Mouse (Mus musculus) limb, embryonic 13.5 days (tissue): ENCODE results near the gene Pelp1. TPM values are rescaled to one million over a fixed set of nuclear protein-coding genes. Genes with fewer than 3 reads are reported as not detected.
"Not testable (repeated sequence)": the region's sequence is repeated elsewhere in the genome, so short reads cannot be mapped to it uniquely, and the experiment has no call there.

Source experiments
- ATAC-seq: fragments of 200-750 bp; cut with Nextera tagmentation; 2 replicates; pipeline ENCODE4 v1.8.0; 2017; ENCODE audit warnings: low read depth, moderate number of reproducible peaks, moderate TSS enrichment; ENCODE audit not compliant: low FRiP score
- H3K27ac ChIP-seq: fragments of 300-500 bp; sonication (generic); 2 replicates; pipeline ENCODE4 v1.5.1; 2015; ENCODE audit warnings: inconsistent platforms, mild to moderate bottlenecking, moderate library complexity
- H3K27me3 ChIP-seq: fragments of 300-500 bp; sonication (generic); 2 replicates; pipeline ENCODE4 v1.6.1; 2015; ENCODE audit warnings: mild to moderate bottlenecking, inconsistent platforms
- H3K36me3 ChIP-seq: fragments of 300-500 bp; sonication (generic); 2 replicates; pipeline ENCODE4 v1.6.1; 2015; ENCODE audit warnings: inconsistent platforms, mild to moderate bottlenecking, moderate library complexity
- H3K4me1 ChIP-seq: fragments of 300-500 bp; sonication (generic); 2 replicates; pipeline ENCODE4 v1.6.1; 2015; ENCODE audit warnings: inconsistent platforms
- H3K4me2 ChIP-seq: fragments of 300-500 bp; sonication (generic); replicated peaks from 2 replicates; pipeline ENCODE4 v1.6.1; 2015; ENCODE audit warnings: inconsistent platforms, mild to moderate bottlenecking, moderate library complexity
- H3K4me3 ChIP-seq: fragments of 300-500 bp; sonication (generic); 2 replicates; pipeline ENCODE4 v1.5.1; 2015; ENCODE audit warnings: moderate library complexity, mild to moderate bottlenecking, inconsistent platforms
- H3K9ac ChIP-seq: fragments of 300-500 bp; sonication (generic); 2 replicates; pipeline ENCODE4 v1.6.1; 2015; ENCODE audit warnings: mild to moderate bottlenecking, inconsistent platforms
- H3K9me3 ChIP-seq: fragments of 300-500 bp; sonication (generic); 2 replicates; pipeline ENCODE4 v1.6.1; 2016; ENCODE audit warnings: inconsistent platforms
- WGBS: fragments of 180-500 bp; shearing (Covaris S2); methylation state at CpG from one replicate; pipeline ENCODE4 v1.1.7; 2015; 5-methylcytosine and 5-hydroxymethylcytosine counted together
- microRNA-seq: library from miRNA; unstranded; fragments of <30 nt; microRNA quantifications from one replicate; pipeline ENCODE4, GENCODE M21; 2016
- polyA plus RNA-seq: library from polyadenylated mRNA; unstranded; fragments of >200 nt; fragmentation: Nextera tagmentation; extraction: Ambion mirVana; gene quantifications from 2 replicates; pipeline ENCODE4 v1.2.1, GENCODE M21; 2015

The Pelp1 gene
- polyA plus RNA-seq, 1 experiment from 2014 or later: 41.8 TPM

DNA sequence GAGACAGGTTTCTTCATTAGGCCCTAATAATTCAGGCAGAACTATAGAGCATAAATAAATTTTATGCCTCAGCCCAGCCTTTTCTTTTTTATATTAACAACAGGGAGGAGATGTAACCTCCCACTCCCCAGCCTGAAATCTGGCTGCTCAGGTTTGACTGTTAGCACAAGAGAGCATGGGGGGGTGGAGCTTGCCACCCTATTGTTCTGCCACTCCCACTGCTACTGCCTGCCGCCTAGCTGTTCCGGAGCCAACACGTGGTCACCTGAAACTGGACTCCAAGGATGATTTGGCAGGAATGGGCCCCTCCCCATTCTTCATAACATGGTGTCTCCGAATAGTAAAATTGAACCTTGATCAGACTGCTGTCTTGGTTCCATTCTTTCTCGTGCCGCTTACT, 42.1 kb downstream of the Pelp1 start:
- not testable (repeated sequence) for H3K4me2 ChIP-seq, H3K4me3 ChIP-seq, H3K9me3 ChIP-seq, H3K27ac ChIP-seq, H3K36me3 ChIP-seq, H3K9ac ChIP-seq, ATAC-seq, H3K4me1 ChIP-seq, H3K27me3 ChIP-seq
- WGBS: 91% methylated on average over 6 of the region's 6 CpGs

DNA sequence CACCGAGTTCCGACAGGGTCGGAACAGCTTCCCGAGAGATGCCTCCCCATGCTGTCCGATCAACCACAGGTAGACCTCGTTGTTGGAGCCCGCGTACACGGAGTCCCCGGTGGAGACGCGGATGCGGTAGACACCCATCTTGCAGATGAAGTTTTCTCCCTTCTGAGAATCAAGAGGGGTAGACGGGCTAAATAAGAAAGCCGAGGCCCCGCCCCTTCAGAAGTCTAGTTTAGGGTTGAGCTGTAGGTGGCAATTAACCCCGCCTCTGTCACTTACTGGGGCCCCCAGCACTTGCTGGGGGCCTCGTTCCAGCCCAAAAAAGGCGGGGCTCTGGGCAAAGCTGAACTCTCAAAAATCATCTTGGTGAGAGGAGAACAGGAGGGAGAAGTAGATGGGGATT, 58.0 kb downstream of the Pelp1 start, which contains the start of gene Alox15:
Gene Alox15, minus strand, starts transcription at position 164 of the 400 bp plus-strand sequence.
- WGBS: under 1% methylated on average over 19 of the region's 19 CpGs
- 0 out of 2 replicates have a peak within 1 kb of the TSS, but pooled peaks have one; percentile 14 for H3K9ac ChIP-seq
- H3K4me1 ChIP-seq: peaks cover 10% of the 10 kb centered on the region; the same call in 1 of the 2 replicates
- H3K27me3 ChIP-seq: peaks cover 77% of the 10 kb centered on the region
- no peaks in the 10 kb centered on the region for H3K36me3 ChIP-seq
- H3K4me3 ChIP-seq: peak within 1 kb of the TSS; percentile 37
- H3K9me3 ChIP-seq: no peaks in the 10 kb centered on the region
- H3K4me2 ChIP-seq: peak within 1 kb of the TSS; percentile 65
- H3K27ac ChIP-seq: no peak within 1 kb of the TSS
- ATAC-seq: no peak

DNA sequence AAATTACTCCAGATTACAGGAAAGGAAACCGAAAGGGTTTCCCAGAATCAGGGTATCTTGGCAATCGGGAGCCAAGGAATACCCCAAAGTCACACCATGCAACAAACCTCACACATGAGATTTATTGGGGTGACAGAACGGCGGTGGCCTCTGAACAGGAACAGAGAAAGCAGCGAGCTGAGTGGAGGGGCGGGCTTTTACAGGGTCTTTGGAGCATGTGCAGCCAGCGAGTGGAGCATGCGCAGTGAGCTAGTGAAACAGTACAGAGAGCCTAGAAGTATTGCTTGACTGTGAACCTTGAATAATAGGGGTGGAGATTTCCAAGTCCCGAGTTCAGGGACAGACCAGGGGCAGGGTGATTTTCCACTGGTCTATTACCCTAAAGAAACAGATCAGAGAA, 61.2 kb downstream of the Pelp1 start:
- no peak overlapping the region for H3K4me2 ChIP-seq
- H3K36me3 ChIP-seq: no peaks in the 10 kb centered on the region
- H3K4me3 ChIP-seq: no peak overlapping the region
- peaks cover 79% of the 10 kb centered on the region for H3K27me3 ChIP-seq
- no peaks in the 10 kb centered on the region for H3K9me3 ChIP-seq
- peaks cover 10% of the 10 kb centered on the region; the same call in 1 of the 2 replicates for H3K4me1 ChIP-seq
- 76% methylated on average over 9 of the region's 9 CpGs for WGBS
- H3K27ac ChIP-seq: no peak overlapping the region
- H3K9ac ChIP-seq: no peak overlapping the region
- no peak for ATAC-seq

DNA sequence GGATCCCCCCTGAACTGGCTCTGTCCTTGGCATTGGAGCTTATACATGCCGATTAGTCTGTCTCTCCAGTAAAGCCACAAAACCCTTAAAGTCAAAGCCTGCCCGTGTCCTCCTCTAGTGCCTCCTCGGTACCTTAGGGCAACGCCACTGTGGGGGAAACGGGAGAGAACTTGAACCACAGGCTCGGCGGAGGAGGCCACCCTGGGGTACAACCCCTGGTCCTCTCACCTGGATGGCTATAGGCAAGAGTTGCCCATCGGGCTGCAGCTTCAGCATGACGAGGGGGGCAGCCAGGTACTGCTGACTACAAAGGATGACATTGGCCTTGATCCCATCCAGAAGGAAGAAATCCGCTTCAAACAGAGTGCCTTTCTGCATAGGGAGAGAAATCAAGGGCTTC, 62.0 kb downstream of the Pelp1 start:
- Histone ChIP-seq H3K27ac (no peak overlapping the region), H3K9me3 (no peaks in the 10 kb centered on the region), H3K4me2 (no peak overlapping the region), H3K9ac (no peak overlapping the region), H3K27me3 (peaks cover 72% of the 10 kb centered on the region), H3K4me3 (no peak overlapping the region), H3K4me1 (peaks cover 10% of the 10 kb centered on the region; the same call in 1 of the 2 replicates), H3K36me3 (no peaks in the 10 kb centered on the region)
- WGBS: 82% methylated on average over 10 of the region's 10 CpGs
- no peak for ATAC-seq

DNA sequence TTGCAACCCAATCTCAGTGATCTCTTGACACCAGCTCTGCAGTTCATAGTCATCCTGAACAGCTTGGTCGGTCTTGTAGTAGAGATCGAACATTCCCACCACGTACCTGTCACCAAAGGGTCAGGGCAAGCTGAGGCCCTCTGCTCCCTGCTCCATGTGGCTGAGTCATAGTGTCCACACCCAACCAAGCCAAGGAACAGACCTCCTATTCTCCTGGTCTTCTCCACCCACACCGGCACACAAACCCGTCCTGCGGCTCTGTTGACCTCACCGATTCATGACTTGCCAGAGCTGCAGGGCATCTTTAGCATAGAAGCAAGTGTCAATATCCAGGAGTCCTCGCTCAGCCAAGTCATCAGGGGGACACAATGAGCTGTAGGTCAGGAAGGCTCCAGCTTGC, 64.3 kb downstream of the Pelp1 start:
- Histone ChIP-seq H3K9me3 (no peaks in the 10 kb centered on the region), H3K9ac (no peak overlapping the region), H3K27ac (no peak overlapping the region), H3K4me1 (no peaks in the 10 kb centered on the region), H3K27me3 (peaks cover 49% of the 10 kb centered on the region), H3K4me3 (no peak overlapping the region), H3K36me3 (no peaks in the 10 kb centered on the region), H3K4me2 (no peak overlapping the region)
- 93% methylated on average over 8 of the region's 8 CpGs for WGBS
- no peak for ATAC-seq

DNA sequence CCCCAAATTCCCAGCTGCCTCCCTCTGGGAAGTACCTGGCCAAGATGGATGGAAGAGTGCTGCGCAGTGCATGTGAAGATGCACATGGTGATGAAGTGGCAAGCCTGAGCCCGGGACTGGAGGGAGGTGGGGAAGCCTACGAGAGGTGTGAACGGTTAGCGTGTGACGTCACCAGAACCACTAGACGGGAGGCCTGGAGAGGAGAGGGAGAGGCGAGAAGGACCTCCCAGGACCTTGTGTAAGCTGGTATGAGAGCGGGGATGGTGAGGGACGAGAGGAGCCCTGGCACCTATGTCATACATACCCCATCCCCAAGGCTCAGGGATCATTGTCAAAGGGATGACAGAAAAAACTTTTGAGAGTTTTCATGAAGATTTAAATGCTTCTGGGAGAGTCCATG, 64.8 kb downstream of the Pelp1 start:
- peaks cover 44% of the 10 kb centered on the region for H3K27me3 ChIP-seq
- WGBS: 76% methylated on average over 10 of the region's 10 CpGs
- no peaks in the 10 kb centered on the region for H3K4me1 ChIP-seq
- H3K4me3 ChIP-seq: no peak overlapping the region
- no peak overlapping the region for H3K27ac ChIP-seq
- no peak overlapping the region for H3K4me2 ChIP-seq
- H3K9me3 ChIP-seq: no peaks in the 10 kb centered on the region
- H3K9ac ChIP-seq: no peak overlapping the region
- H3K36me3 ChIP-seq: no peaks in the 10 kb centered on the region
- no peak for ATAC-seq

Small RNA genes within 50 kb of the gene (microRNA-seq; reads per million reads assigned to microRNA genes)
- gene Mir7115: not detected

Other genes starting within 250 kb of the Pelp1 start
- gene Slc16a11, start 197.3 kb downstream of the Pelp1 start, polyA plus RNA-seq: 1.5 and 1.7 TPM in 2 replicates
- gene Slc16a13, start 189.0 kb downstream of the Pelp1 start, polyA plus RNA-seq: 10.9 and 11.5 TPM in 2 replicates
- gene Bcl6b, start 180.2 kb downstream of the Pelp1 start, polyA plus RNA-seq: 10.0 and 10.3 TPM in 2 replicates
- 203 and 209 TPM in 2 replicates for gene 0610010K14Rik, start 172.1 kb downstream of the Pelp1 start, polyA plus RNA-seq
- 11.6 and 12.1 TPM in 2 replicates for gene Gm21988, start 170.2 kb downstream of the Pelp1 start, polyA plus RNA-seq
- gene Rnasek, start 170.2 kb downstream of the Pelp1 start, polyA plus RNA-seq: 152 and 162 TPM in 2 replicates
- 4.1 TPM in 2 replicates for gene Alox12, start 154.7 kb downstream of the Pelp1 start, polyA plus RNA-seq
- not detected in 2 replicates for gene Alox12e, start 87.4 kb downstream of the Pelp1 start, polyA plus RNA-seq
- 0.05 TPM in 1 of 2 replicates, not detected in the other for gene Alox15, start 58.0 kb downstream of the Pelp1 start, polyA plus RNA-seq
- 22.8 and 24.1 TPM in 2 replicates for gene Arrb2, start 22.6 kb upstream of the Pelp1 start, polyA plus RNA-seq
- 42.4 and 45.9 TPM in 2 replicates for gene Med11, start 41.9 kb upstream of the Pelp1 start, polyA plus RNA-seq
- 0.62 and 0.75 TPM in 2 replicates for gene Zmynd15, start 49.4 kb upstream of the Pelp1 start, polyA plus RNA-seq
- gene Cxcl16, start 50.0 kb upstream of the Pelp1 start, polyA plus RNA-seq: 2.7 and 3.9 TPM in 2 replicates
- 0.29 and 0.74 TPM in 2 replicates for gene Tm4sf5, start 95.2 kb upstream of the Pelp1 start, polyA plus RNA-seq
- gene Vmo1, start 104.6 kb upstream of the Pelp1 start, polyA plus RNA-seq: 0.31 and 0.41 TPM in 2 replicates
- gene Gltpd2, start 109.2 kb upstream of the Pelp1 start, polyA plus RNA-seq: 0.43 and 0.92 TPM in 2 replicates
- 828 and 869 TPM in 2 replicates for gene Psmb6, start 115.3 kb upstream of the Pelp1 start, polyA plus RNA-seq
- not detected in 2 replicates for gene Gm40193, start 122.9 kb upstream of the Pelp1 start, polyA plus RNA-seq
- gene Pld2, start 130.0 kb upstream of the Pelp1 start, polyA plus RNA-seq: 4.5 and 5.7 TPM in 2 replicates
- gene Mink1, start 152.8 kb upstream of the Pelp1 start, polyA plus RNA-seq: 14.1 and 15.5 TPM in 2 replicates
- gene 4930544D05Rik, start 205.8 kb upstream of the Pelp1 start, polyA plus RNA-seq: not detected in 2 replicates
- not detected in 2 replicates for gene Chrne, start 209.2 kb upstream of the Pelp1 start, polyA plus RNA-seq
- 0.18 and 0.22 TPM in 2 replicates for gene Gp1ba, start 229.1 kb upstream of the Pelp1 start, polyA plus RNA-seq
- 120 and 129 TPM in 2 replicates for gene Rnf167, start 237.2 kb upstream of the Pelp1 start, polyA plus RNA-seq
- gene Slc25a11, start 237.4 kb upstream of the Pelp1 start, polyA plus RNA-seq: 165 and 173 TPM in 2 replicates
- 1,638 and 1,674 TPM in 2 replicates for gene Pfn1, start 244.6 kb upstream of the Pelp1 start, polyA plus RNA-seq
- 52.3 and 57.1 TPM in 2 replicates for gene Eno3, start 247.2 kb upstream of the Pelp1 start, polyA plus RNA-seq